Mouse (Mus musculus) limb, embryonic 10.5 days (tissue): Measurements from ENCODE around the gene Sh3pxd2b. TPM values are rescaled to one million over a fixed set of nuclear protein-coding genes. Genes with fewer than 3 reads are reported as not detected.

Source experiments
- DNase-seq: peaks from one replicate; pipeline ENCODE4 v3.0.0-alpha.2; 2017; ENCODE audit warnings: low spot score
- H3K27ac ChIP-seq: fragments of 300-500 bp; sonication (generic); 2 replicates; pipeline ENCODE4 v1.5.1; 2016; ENCODE audit warnings: mild to moderate bottlenecking
- H3K27me3 ChIP-seq: fragments of 300-500 bp; sonication (generic); 2 replicates; pipeline ENCODE4 v1.6.1; 2016; ENCODE audit warnings: low read depth, mild to moderate bottlenecking; ENCODE audit not compliant: poor library complexity, severe bottlenecking
- H3K36me3 ChIP-seq: fragments of 300-500 bp; sonication (generic); 2 replicates; pipeline ENCODE4 v1.6.1; 2016; ENCODE audit warnings: mild to moderate bottlenecking, moderate library complexity
- H3K4me1 ChIP-seq: fragments of 300-500 bp; sonication (generic); 2 replicates; pipeline ENCODE4 v1.6.1; 2016
- H3K4me3 ChIP-seq: fragments of 300-500 bp; sonication (generic); 2 replicates; pipeline ENCODE4 v1.5.1; 2016; ENCODE audit warnings: mild to moderate bottlenecking, moderate library complexity
- H3K9me3 ChIP-seq: fragments of 300-500 bp; sonication (generic); replicated peaks from 2 replicates; pipeline ENCODE4 v1.6.1; 2016; ENCODE audit warnings: mild to moderate bottlenecking
- WGBS: fragments of 180-500 bp; shearing (Covaris S2); methylation state at CpG from one replicate; pipeline ENCODE4 v1.1.7; 2016; 5-methylcytosine and 5-hydroxymethylcytosine counted together
- polyA plus RNA-seq: library from polyadenylated mRNA; unstranded; fragments of >200 nt; fragmentation: Nextera tagmentation; extraction: Ambion mirVana; gene quantifications from 2 replicates; pipeline ENCODE4 v1.2.1, GENCODE M21; 2016

The Sh3pxd2b gene
- polyA plus RNA-seq, 1 experiment from 2014 or later = 31.3 TPM

DNA sequence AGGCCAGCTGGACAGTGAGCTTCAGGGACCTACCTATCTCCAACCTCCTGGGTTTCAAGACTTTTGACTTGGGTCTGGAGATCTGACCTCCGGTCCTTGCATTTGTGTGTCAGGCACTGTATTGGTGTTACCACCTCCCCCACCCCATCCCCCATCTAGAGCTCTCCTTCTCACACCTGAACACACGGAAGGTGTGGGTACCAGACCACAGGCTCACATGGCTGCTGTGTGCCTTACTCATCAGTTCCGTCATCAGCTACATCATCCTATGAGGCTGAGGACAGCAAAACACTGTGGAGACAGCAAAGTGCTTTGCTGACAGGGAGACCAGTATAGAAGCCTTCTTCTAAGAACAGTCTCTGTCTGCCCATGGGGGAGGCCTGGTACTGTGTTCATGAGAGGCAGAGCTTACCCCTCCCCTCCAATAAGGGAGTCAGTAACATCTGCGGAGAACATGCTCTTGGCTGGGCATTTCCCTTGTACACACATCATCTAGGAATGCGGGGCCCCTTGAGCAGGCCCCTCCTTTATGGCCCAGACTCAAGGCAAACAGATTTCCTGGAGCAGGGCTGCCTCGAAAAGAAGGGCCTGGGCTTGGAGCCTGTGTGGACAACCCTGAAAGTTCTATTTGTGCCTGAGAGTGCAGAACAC, 87.9 kb downstream of the Sh3pxd2b start:
- Histone ChIP-seq H3K9me3 (no peaks in the 10 kb centered on the region), H3K27me3 (no peaks in the 10 kb centered on the region), H3K4me3 (no peak overlapping the region), H3K27ac (peak overlapping the region; percentile 76), H3K36me3 (no peaks in the 10 kb centered on the region), H3K4me1 (peaks cover 9% of the 10 kb centered on the region)
- 57% methylated on average over 6 of the region's 6 CpGs for WGBS
- DNase-seq = no peak

DNA sequence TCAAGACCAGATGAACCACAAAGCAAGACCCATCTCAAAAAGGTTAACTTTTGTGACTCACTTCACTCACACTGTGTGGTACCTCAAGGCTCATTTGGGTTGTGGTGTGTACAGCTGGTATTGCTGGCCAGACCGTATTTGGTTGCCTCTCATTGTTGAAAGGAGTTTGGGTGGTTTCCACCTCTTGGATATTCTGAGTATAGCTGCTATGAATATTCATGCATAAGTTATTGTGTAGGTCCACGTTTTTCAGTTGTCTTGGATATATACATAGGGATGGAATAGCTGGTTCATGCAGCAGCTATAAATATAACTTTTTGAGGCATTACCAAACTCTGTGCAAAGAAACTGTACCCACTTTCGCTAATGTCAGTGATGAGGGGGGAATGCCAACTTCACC, 95.0 kb downstream of the Sh3pxd2b start:
- no peaks in the 10 kb centered on the region for H3K4me1 ChIP-seq
- H3K9me3 ChIP-seq = no peaks in the 10 kb centered on the region
- no peaks in the 10 kb centered on the region for H3K27me3 ChIP-seq
- H3K27ac ChIP-seq = no peak overlapping the region
- 86% methylated on average over 3 of the region's 3 CpGs for WGBS
- H3K4me3 ChIP-seq = no peak overlapping the region
- H3K36me3 ChIP-seq = no peaks in the 10 kb centered on the region
- DNase-seq = no peak

DNA sequence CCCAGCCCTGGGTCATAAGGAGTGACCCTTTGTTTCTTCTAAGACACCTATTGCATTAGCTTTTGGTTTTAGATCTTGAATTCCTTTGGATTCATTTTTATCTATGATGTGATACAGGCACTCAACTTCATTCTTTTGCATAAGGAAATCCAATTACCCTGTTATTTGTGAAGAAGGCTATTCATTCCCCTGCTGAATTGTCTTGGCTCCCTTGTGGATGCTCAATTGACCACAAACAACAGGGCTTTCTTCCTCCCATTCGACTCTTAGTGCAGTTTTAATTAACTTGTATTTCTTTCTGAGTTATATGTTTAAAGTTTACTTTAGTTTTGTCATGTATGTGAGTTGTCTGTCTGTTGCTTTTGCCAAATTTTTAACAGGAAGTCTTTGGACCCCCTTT, 96.6 kb downstream of the Sh3pxd2b start:
- Histone ChIP-seq H3K4me3 (no peak overlapping the region), H3K27ac (no peak overlapping the region), H3K27me3 (no peaks in the 10 kb centered on the region), H3K4me1 (no peaks in the 10 kb centered on the region), H3K36me3 (no peaks in the 10 kb centered on the region), H3K9me3 (no peaks in the 10 kb centered on the region)
- 54% methylated on average over 1 of the region's 1 CpGs for WGBS
- DNase-seq = no peak

DNA sequence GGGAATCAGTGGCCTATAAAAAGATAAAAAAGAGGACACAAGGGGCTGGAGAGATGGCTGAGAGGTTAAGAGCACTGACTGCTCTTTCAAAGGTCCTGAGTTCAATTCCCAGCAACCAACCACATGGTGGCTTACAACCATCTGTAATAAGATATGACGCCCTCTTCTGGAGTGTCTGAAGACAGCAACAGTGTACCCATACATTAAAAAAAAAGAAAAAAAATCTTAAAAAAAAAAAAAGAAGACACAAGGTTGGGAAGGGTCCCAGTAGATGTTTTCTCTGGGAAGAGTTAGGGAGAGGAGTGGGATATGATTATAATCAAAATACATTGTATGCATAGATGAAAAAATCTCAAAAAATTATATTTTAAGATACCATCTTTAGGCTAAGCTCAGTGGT, 97.5 kb downstream of the Sh3pxd2b start:
- Histone ChIP-seq H3K27ac (no peak overlapping the region), H3K4me1 (no peaks in the 10 kb centered on the region), H3K4me3 (no peak overlapping the region), H3K36me3 (no peaks in the 10 kb centered on the region), H3K9me3 (no peaks in the 10 kb centered on the region), H3K27me3 (no peaks in the 10 kb centered on the region)
- DNase-seq = no peak
- 67% methylated on average over 1 of the region's 1 CpGs for WGBS

DNA sequence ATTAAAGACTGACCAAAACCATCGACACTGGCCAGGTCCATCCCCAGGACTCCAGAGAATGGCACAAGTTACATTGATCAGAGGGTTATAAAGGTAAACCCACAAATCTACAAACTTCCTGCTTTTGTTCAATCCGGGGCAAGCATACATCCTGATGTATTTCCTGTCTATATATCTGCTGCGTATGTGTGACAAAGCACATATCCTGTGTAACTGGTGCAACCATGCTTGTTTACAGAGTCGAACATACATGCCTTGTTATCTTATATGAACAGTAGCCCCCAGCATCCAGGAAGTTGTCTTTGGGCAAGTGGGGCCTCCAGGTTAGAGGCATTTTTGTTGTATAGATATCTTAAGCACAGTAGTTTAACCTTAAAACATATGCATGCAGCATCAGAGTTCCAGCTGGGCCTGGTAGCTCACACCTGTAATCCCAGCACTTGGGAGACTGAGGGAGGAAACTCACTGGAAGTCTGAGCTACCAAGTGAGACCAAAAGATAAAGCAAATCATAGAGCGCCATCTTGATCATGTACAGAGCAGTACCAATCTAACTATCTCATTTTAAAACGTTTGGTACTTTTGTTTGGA, 98.1 kb downstream of the Sh3pxd2b start:
- H3K27ac ChIP-seq = no peak overlapping the region
- no peaks in the 10 kb centered on the region for H3K9me3 ChIP-seq
- H3K27me3 ChIP-seq = no peaks in the 10 kb centered on the region
- 0 out of 2 replicates have a peak, but pooled peaks cover 2% of the 10 kb centered on the region for H3K4me1 ChIP-seq
- no peak for DNase-seq
- WGBS = 82% methylated on average over 6 of the region's 6 CpGs
- no peaks in the 10 kb centered on the region for H3K36me3 ChIP-seq
- H3K4me3 ChIP-seq = no peak overlapping the region

DNA sequence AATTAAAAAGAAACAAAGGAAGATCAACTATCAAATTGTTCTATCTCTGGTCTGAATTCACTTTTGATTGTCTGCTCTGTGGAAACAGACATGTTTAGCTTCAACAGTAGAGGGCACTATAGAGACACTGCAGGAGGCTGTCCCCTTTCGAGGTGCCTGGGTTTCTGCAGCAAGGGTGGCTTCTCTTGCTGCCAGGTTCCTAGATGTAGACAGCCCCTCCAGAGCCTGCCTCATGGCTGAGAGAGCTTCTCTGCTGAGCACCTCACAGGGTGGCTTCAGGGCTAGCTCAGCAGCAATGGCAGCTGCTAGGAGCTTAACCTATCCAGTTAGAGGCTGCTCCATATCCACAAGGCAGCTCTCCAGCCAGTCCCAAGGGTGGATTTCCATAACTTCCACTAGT, 102.6 kb downstream of the Sh3pxd2b start:
- peaks cover 7% of the 10 kb centered on the region; the same call in 1 of the 2 replicates for H3K4me1 ChIP-seq

DNA sequence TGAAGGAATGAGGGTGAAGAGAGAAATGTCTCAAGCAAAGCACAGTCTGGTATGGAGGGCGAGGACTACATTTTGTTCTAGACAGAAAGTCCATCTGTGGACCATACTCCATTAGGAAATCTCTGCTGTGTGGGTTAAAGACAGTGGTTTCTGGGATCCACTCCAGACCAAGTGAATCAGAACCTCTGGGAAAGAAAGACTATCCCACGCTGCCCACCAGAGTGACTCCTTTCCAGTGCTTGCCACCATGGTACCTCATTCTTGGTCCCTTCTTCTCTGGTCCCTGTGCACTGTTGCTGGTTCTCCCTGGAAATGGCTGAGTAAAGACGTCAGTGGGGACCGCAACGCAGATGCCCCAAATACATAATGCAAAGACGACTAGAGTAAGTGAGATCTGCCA, 103.7 kb downstream of the Sh3pxd2b start:
- peaks cover 8% of the 10 kb centered on the region; the same call in 1 of the 2 replicates for H3K4me1 ChIP-seq
- H3K9me3 ChIP-seq = no peaks in the 10 kb centered on the region
- no peak overlapping the region for H3K27ac ChIP-seq
- WGBS = 88% methylated on average over 6 of the region's 6 CpGs
- no peak for DNase-seq
- H3K36me3 ChIP-seq = no peaks in the 10 kb centered on the region
- no peaks in the 10 kb centered on the region for H3K27me3 ChIP-seq
- no peak overlapping the region for H3K4me3 ChIP-seq

More for the DNA sequence above, 102.6 kb downstream of the Sh3pxd2b start:
- Histone ChIP-seq H3K27ac (no peak overlapping the region), H3K4me3 (no peak overlapping the region), H3K36me3 (no peaks in the 10 kb centered on the region), H3K9me3 (no peaks in the 10 kb centered on the region), H3K27me3 (no peaks in the 10 kb centered on the region)
- 0% methylated on average over 1 of the region's 1 CpGs for WGBS
- no peak for DNase-seq

DNA sequence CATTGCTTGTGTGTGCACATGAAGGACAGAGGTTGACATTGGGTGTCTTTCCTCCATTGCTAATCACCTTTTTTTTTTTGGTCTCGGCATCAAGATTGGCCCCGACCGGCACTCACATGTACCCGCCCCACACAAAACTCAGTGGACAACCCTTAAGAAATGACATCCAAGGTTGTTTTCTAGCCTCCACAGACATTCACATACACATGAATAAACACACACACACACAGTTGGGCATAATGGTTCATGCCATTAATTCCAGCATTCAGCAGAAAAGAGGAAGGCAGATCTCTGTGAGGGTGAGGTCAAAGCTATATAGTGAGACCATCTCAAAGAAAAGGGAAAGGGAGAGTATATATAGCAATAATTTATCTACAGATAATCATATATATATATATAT, 105.1 kb downstream of the Sh3pxd2b start:
- H3K4me1 ChIP-seq = peaks cover 15% of the 10 kb centered on the region
- no peak for DNase-seq
- WGBS = 95% methylated on average over 4 of the region's 4 CpGs
- no peak overlapping the region for H3K4me3 ChIP-seq
- H3K27ac ChIP-seq = no peak overlapping the region
- no peaks in the 10 kb centered on the region for H3K9me3 ChIP-seq
- H3K36me3 ChIP-seq = no peaks in the 10 kb centered on the region
- no peaks in the 10 kb centered on the region for H3K27me3 ChIP-seq

DNA sequence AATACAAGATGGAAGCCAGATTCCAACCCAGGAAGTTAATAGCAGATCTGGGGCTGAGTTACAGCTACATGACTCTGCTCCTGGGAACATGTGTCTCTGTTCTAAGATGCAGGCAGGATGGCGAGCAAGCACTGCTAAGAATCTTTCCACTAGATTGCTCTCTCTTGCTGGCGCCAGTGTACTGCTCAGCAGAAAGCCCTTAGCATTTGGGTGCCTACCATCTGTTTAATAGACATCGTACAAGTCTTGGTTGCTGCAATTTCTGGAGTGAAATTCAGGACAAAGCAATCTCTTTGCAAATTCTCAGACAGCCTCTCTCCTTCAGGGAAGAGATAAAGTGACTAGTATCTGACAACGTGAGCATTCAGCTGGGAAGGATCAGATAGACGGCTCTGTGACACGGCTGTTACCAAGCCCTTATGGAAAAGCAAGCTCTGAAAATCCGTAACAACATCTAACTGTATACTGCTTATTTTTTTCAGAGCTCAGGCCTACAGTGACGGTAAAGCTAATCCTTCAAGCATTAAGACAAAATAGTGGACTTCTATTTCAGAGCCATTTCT, 105.8 kb downstream of the Sh3pxd2b start:
- Histone ChIP-seq H3K9me3 (no peaks in the 10 kb centered on the region), H3K4me3 (no peak overlapping the region), H3K4me1 (peaks cover 15% of the 10 kb centered on the region), H3K36me3 (no peaks in the 10 kb centered on the region), H3K27me3 (no peaks in the 10 kb centered on the region), H3K27ac (no peak overlapping the region)
- 70% methylated on average over 8 of the region's 8 CpGs for WGBS
- no peak for DNase-seq

DNA sequence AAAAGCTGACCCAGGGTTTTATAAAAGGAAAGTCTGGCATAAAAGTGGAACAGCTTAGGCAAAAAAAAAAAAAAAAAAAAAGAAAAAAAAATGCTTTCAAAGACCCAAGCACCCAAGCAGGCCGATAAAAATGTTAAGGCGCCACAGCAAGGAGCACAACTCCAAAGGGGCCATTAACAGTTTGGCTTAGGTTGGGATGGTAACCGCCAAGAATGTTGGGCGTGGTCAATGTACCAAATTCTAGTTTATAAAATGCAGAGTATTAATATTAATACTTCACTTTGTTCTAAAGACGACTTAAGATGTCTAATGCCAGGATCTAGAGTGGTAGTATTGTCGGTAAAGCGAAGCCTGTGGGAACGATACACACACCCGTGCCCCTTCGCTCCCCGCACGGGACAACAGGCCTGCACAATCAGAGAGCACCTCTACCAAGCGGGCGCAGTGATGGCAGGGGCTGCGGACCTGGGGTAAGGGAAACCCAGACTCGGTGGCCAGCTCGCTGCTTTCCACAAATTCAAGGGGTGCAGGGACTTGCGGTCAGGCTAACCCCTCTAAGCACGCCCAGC, 106.7 kb downstream of the Sh3pxd2b start:
- WGBS = 2% methylated on average over 19 of the region's 19 CpGs
- Histone ChIP-seq H3K27ac (peak overlapping the region; percentile 99), H3K27me3 (no peaks in the 10 kb centered on the region), H3K4me1 (peaks cover 15% of the 10 kb centered on the region), H3K9me3 (no peaks in the 10 kb centered on the region), H3K36me3 (0 out of 2 replicates have a peak, but pooled peaks cover 3% of the 10 kb centered on the region), H3K4me3 (peak overlapping the region; percentile 97)
- DNase-seq = no peak

DNA sequence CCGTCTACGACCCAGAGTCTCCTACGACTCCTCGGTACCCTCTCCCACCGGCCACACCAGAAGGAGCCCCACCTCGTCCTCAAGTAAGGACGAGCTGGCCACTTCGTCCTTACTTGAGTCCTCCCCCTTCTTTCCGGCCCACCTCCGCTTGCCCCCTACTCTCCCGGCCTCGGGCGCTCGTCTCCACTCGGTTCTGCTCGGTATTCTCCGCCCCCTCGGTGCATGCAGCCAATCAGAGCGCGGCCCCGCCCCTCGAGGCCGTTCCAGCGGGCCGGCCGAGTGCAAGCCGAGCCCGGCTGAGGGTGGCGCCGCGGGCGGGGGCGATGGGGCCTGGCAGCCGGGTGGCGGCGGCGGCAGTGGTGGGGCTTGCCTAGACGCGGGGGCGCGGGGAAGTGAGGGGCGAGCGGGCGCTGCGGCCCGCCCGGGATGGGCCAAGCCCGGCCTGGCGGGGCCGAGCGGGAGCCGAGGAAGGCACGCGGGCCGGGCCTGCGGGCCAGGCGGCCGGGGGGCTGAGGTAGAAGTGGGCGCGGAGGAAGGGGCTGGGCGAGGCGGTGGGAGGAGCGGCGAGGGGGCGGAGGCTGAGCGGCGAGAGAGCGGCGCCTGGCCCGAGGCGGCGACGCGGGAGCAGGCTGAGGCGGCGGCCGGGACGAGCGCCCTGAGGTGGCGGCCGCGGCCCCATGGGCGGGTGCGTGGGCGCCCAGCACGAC, 107.3 kb downstream of the Sh3pxd2b start, which contains the start of gene Ubtd2:
Ubtd2 (plus strand) TSS at position 571 of the 707 bp plus-strand sequence.
- H3K4me3 ChIP-seq = peak within 1 kb of the TSS; percentile 97
- H3K27ac ChIP-seq = peak within 1 kb of the TSS; percentile 99
- H3K27me3 ChIP-seq = no peaks in the 10 kb centered on the region
- H3K9me3 ChIP-seq = no peaks in the 10 kb centered on the region
- DNase-seq = peak; percentile 98
- 0 out of 2 replicates have a peak, but pooled peaks cover 3% of the 10 kb centered on the region for H3K36me3 ChIP-seq
- H3K4me1 ChIP-seq = peaks cover 15% of the 10 kb centered on the region
- under 1% methylated on average over 84 of the region's 86 CpGs for WGBS

DNA sequence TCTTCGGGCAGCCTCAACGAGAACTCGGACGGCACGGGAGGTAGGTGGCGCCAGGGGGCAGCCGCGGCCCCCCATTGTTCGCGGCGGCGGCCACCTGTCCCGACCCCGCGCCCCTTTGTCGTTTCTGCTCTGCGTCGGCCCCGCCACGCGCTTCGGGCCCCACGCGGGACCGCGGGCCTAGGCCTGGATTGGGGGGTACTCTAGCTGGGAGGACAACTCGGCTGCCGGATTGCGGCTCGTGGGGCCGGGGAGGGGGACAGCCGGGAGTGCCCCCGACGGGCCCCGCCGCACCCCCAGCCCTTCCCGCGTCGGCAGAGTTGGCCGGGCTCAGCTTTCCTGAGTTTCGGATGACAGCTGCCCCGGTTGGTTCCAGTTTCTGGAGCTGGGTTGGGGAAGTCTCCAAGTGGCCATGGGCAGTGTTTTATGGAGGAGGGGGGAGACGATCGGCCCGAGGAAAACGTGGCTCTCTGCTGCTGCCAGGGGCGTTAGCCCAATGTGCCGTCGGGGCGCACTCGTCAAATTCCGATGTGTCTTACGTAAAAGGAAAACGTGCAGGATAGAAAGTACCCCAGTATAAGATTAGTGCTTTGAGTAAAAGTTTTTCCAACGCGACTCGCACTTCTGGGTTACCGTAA, 108.0 kb downstream of the Sh3pxd2b start:
- no peaks in the 10 kb centered on the region for H3K27me3 ChIP-seq
- H3K4me1 ChIP-seq = peaks cover 13% of the 10 kb centered on the region
- H3K9me3 ChIP-seq = no peaks in the 10 kb centered on the region
- 1% methylated on average over 58 of the region's 58 CpGs for WGBS
- DNase-seq = peak; percentile 73
- H3K36me3 ChIP-seq = 0 out of 2 replicates have a peak, but pooled peaks cover 3% of the 10 kb centered on the region
- peak overlapping the region; percentile 97 for H3K4me3 ChIP-seq
- H3K27ac ChIP-seq = peak overlapping the region; percentile 99
